In genomic region chr13:112130220-112130619, GRCm38 (mm10) we compare ENCODE assay signal across 22 mouse cellular contexts.
DNase-seq lines count a peak whose midpoint lies in the region; ATAC-seq and TF ChIP-seq lines count a peak whose summit lies in the region.
"Had no signal": no experiment of that assay in that cellular context is flagged by ENCODE, and none has a peak within 500 bp of the region (broad histone marks: within the 10 kb centered on the region; RNA-seq: fewer than 3 reads in every experiment).

No protein-coding gene starts in this region.

- WGBS in liver, postnatal 0 days (ENCODE audit: insufficient replicate concordance), result 28% methylated on average over 4 of the region's 4 CpGs

- H3K9me3 ChIP-seq in liver, postnatal 0 days (ENCODE audit: low read length), result no peaks in the 10 kb centered on the region
- H3K9me3 ChIP-seq: hindbrain, embryonic 12.5 days; liver, embryonic 13.5 days; midbrain, embryonic 12.5 days; neural tube, embryonic 13.5 days had no signal

- no peaks in the 10 kb centered on the region for H3K27me3 ChIP-seq in liver, postnatal 0 days (ENCODE audit: insufficient read depth, low read length)
- H3K27me3 ChIP-seq: hindbrain, embryonic 12.5 days; midbrain, embryonic 12.5 days; neural tube, embryonic 13.5 days had no signal

- no peak; the same call in 1 of the 2 replicates for TF ChIP-seq EP300 in liver, postnatal 0 days (IDR thresholded peaks at IDR 0.05; ENCODE audit: low read depth)

- H3K4me3 ChIP-seq in liver, postnatal 0 days (ENCODE audit: low read depth, low read length), result no peak overlapping the region
- H3K4me3 ChIP-seq: hindbrain, embryonic 12.5 days; liver, embryonic 13.5 days; midbrain, embryonic 12.5 days; neural tube, embryonic 13.5 days had no signal

- 0 out of 2 replicates have a peak overlapping the region, but pooled peaks have one; percentile 51 for H3K27ac ChIP-seq in liver, postnatal 0 days (ENCODE audit: low read depth)
- H3K27ac ChIP-seq: hindbrain, embryonic 12.5 days; liver, embryonic 13.5 days; macrophage; midbrain, embryonic 12.5 days; neural tube, embryonic 13.5 days had no signal

- no peak overlapping the region for H3K9ac ChIP-seq in liver, postnatal 0 days (replicated peaks)
- H3K9ac ChIP-seq: forebrain, postnatal 0 days; hindbrain, embryonic 12.5 days; liver, embryonic 13.5 days; midbrain, embryonic 12.5 days; neural tube, embryonic 13.5 days had no signal

- H3K36me3 ChIP-seq in liver, postnatal 0 days (replicated peaks; ENCODE audit: insufficient read depth, low read length), result no peaks in the 10 kb centered on the region
- H3K36me3 ChIP-seq: hindbrain, embryonic 12.5 days; liver, embryonic 13.5 days; midbrain, embryonic 12.5 days; neural tube, embryonic 13.5 days had no signal

- no peak overlapping the region for H3K4me2 ChIP-seq in liver, postnatal 0 days (ENCODE audit: low read depth, low read length)
- H3K4me2 ChIP-seq: heart, embryonic 11.5 days; hindbrain, embryonic 12.5 days; liver, embryonic 13.5 days; midbrain, embryonic 12.5 days; neural tube, embryonic 13.5 days had no signal

- TF ChIP-seq CTCF in liver, postnatal 0 days (IDR thresholded peaks at IDR 0.05; ENCODE audit: low read depth), result no peak

- ATAC-seq in liver, postnatal 0 days, result peak; percentile 70
- ATAC-seq: forebrain, postnatal 0 days; inflammation-experienced regulatory T-cells, adult 6 months had no signal

- peak; percentile 36 for DNase-seq in liver, postnatal 0 days
- DNase-seq in liver, result no peak
- DNase-seq in adrenal gland, postnatal 36 days, result peak; percentile 35 to 50
- DNase-seq in lung, postnatal 14 days, result peak; percentile 20
- no peak for DNase-seq in ovary, postnatal 10 days (ENCODE audit: low spot score)
- DNase-seq in right cerebral cortex, postnatal 25 days, result no peak
- DNase-seq in kidney, postnatal 14 days, result no peak
- DNase-seq: cerebellum, adult 11 months; cerebellum, postnatal 14 days; embryo, embryonic 11 days; forebrain, postnatal 0 days; heart, postnatal 10 days; kidney, adult 2 months; kidney, postnatal 10 days; liver, embryonic 13.5 days; spleen, adult 18-20 months had no signal

- peaks cover 24% of the 10 kb centered on the region for H3K4me1 ChIP-seq in liver, postnatal 0 days (ENCODE audit: insufficient read depth)
- H3K4me1 ChIP-seq: liver, embryonic 13.5 days; midbrain, embryonic 12.5 days had no signal

Comparison
In these comparisons a context has a peak if more than half of its experiments do, and no peak if none do; other contexts are left out.
1. DNase-seq: peak in liver, postnatal 0 days (single experiment), adrenal gland, postnatal 36 days (2 of 2) and lung, postnatal 14 days (single experiment); none in liver (single experiment), ovary, postnatal 10 days (single experiment), right cerebral cortex, postnatal 25 days (single experiment) and kidney, postnatal 14 days (single experiment).